Mouse (Mus musculus) stomach, postnatal 0 days (tissue): ENCODE measurements around the gene Tnfrsf22.

Experiments
- CTCF ChIP-seq: IDR thresholded peaks from 2 replicates; pipeline ENCODE4 v1.5.1; 2016; ENCODE audit warnings: antibody characterized with exemption, low read depth, mild to moderate bottlenecking, moderate library complexity
- EP300 ChIP-seq: optimal IDR thresholded peaks from 2 replicates; pipeline ENCODE3; 2016; ENCODE audit warnings: antibody characterized with exemption

DNA sequence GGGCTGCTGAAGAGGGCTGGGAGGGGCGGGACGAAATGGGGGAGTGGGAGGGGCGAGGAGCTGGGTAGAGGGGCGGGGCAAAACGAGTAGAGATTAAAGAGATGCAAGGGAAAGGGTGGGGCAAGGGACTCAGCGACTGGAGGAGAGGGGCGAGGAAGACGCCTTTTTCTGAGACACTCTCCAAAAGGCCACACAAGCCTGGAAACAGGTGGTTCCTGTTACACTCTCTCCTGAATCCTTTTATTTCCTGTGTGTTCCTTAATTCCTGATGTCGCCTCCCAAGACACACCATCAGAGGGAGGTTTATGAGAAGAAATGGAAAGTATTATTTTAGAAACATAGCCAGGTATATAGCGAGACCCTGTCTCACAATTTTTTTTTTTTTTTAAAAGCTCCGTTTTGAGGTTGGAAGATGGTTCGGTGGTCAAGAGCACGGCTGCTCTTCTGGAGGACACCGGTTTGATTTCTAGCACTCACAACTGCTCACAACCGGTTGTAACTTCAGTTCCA is 49.2 kb downstream of the Tnfrsf22 start:
- TF ChIP-seq CTCF (no peak), EP300 (no peak)
